Mouse (Mus musculus) left cerebral cortex, postnatal 4 days (tissue): ENCODE measurements at regions not wholly inside any gene's neighbourhood (a gene's known extent, or its start where the extent isn't known, plus 50 kb on each side); places are given as distances from the start of the nearest gene placed in this dataset.
A peak's percentile ranks its signal among the peaks of the same experiment; 100 is the strongest.

Source experiments
- DNase-seq: peaks from one replicate; pipeline ENCODE4 v3.0.0-alpha.2; 2022
- intact Hi-C: fragments of 180-260 bp; cut with DNase I; formaldehyde crosslinking; loops from one replicate; pipeline ENCODE4 v1.15.1; 2025

- intact Hi-C loops, result no loop called here
- no peak for DNase-seq
Observed at GRCm38 (mm10) chrX:63366321-63366720, 785.7 kb downstream of the Gm6760 start.

- intact Hi-C loops, result no loop called here
- DNase-seq, result peak; percentile 9
Observed at GRCm38 (mm10) chrX:63365666-63366065, 786.3 kb downstream of the Gm6760 start.

- intact Hi-C loops, result no loop called here
- no peak for DNase-seq
Observed at GRCm38 (mm10) chrX:63355035-63355434, 797.0 kb downstream of the Gm6760 start.
